Mouse (Mus musculus) liver, embryonic 14.5 days (tissue): ENCODE data around the gene Inpp5k. TPM values are rescaled to one million over a fixed set of nuclear protein-coding genes. Genes with fewer than 3 reads are reported as not detected.

Experiments
- ATAC-seq: fragments of 200-750 bp; cut with Nextera tagmentation; 2 replicates; pipeline ENCODE4 v1.8.0; 2017; ENCODE audit warnings: moderate number of reproducible peaks, mild to moderate bottlenecking, moderate library complexity; ENCODE audit not compliant: insufficient read depth
- DNase-seq, 3 experiments: peaks; one replicate each; pipeline ENCODE4 v3.0.0-alpha.2; 2012 to 2013; ENCODE audit warnings: low read depth in 3 of 3, low spot score in 3 of 3
- H3K27ac ChIP-seq: fragments of 300-500 bp; sonication (generic); 2 replicates; pipeline ENCODE4 v1.5.1; 2014; ENCODE audit warnings: moderate library complexity, mild to moderate bottlenecking, control low read depth, inconsistent platforms
- H3K27me3 ChIP-seq: fragments of 300-500 bp; sonication (generic); 2 replicates; pipeline ENCODE4 v1.6.1; 2014; ENCODE audit warnings: mild to moderate bottlenecking, low read length, moderate library complexity; ENCODE audit not compliant: control insufficient read depth, insufficient read depth
- H3K36me3 ChIP-seq: fragments of 300-500 bp; sonication (generic); replicated peaks from 2 replicates; pipeline ENCODE4 v1.6.1; 2014; ENCODE audit warnings: low read depth; ENCODE audit not compliant: control insufficient read depth, insufficient read depth
- H3K4me1 ChIP-seq, 2 experiments: fragments of 200-500 bp in 1 of 2; fragments of 300-500 bp in 1 of 2; sonication (generic) in 1 of 2; replicated peaks; 2 replicates each; pipeline ENCODE4 v1.6.1; 2012 to 2014; ENCODE audit warnings: antibody characterized with exemption in 1 of 2, inconsistent platforms in 1 of 2, low read length in 1 of 2; ENCODE audit not compliant: control insufficient read depth in 2 of 2, insufficient read depth in 2 of 2
- H3K4me2 ChIP-seq: fragments of 300-500 bp; sonication (generic); 2 replicates; pipeline ENCODE4 v1.6.1; 2014; ENCODE audit warnings: low read depth, mild to moderate bottlenecking, control low read depth, moderate library complexity
- H3K4me3 ChIP-seq, 2 experiments: fragments of 200-500 bp in 1 of 2; fragments of 300-500 bp in 1 of 2; sonication (generic) in 1 of 2; 2 replicates each; pipeline ENCODE4 v1.5.1; 2012 to 2014; ENCODE audit warnings: low read depth in 2 of 2, low read length in 2 of 2, mild to moderate bottlenecking in 2 of 2, control low read depth in 1 of 2, inconsistent platforms in 1 of 2, moderate library complexity in 1 of 2; ENCODE audit not compliant: insufficient read depth in 1 of 2
- H3K9ac ChIP-seq: fragments of 300-500 bp; sonication (generic); replicated peaks from 2 replicates; pipeline ENCODE4 v1.6.1; 2014; ENCODE audit warnings: mild to moderate bottlenecking, control low read depth, moderate library complexity
- H3K9me3 ChIP-seq: fragments of 300-500 bp; sonication (generic); 2 replicates; pipeline ENCODE4 v1.6.1; 2016; ENCODE audit warnings: low read length, mixed read lengths; ENCODE audit not compliant: control insufficient read depth
- CTCF ChIP-seq: IDR thresholded peaks from 2 replicates; pipeline ENCODE4 v1.5.1; 2016; ENCODE audit warnings: antibody characterized with exemption, low read depth, control low read depth
- EP300 ChIP-seq: IDR thresholded peaks from 2 replicates; pipeline ENCODE4 v1.6.1; 2016; ENCODE audit warnings: antibody characterized with exemption, low read depth
- WGBS: fragments of 180-500 bp; shearing (Covaris S2); extraction: QIAGEN DNeasy Blood & Tissue Kit; methylation state at CpG from one replicate; pipeline ENCODE4 v1.1.7; 2014; ENCODE audit not compliant: insufficient replicate concordance; 5-methylcytosine and 5-hydroxymethylcytosine counted together
- polyA plus RNA-seq, 2 experiments: library from polyadenylated mRNA; depleted of rRNA in 1 of 2; stranded (reverse) in 1 of 2; unstranded in 1 of 2; fragments of >200 nt; fragmentation: Nextera tagmentation in 1 of 2; extraction: Ambion mirVana in 1 of 2; gene quantifications; 2 replicates each; pipeline versions ENCODE4 v1.2.1 to v1.2.3; 2012 to 2014

Gene Inpp5k
- polyA plus RNA-seq, 2 experiments, result 13.0 to 16.3 TPM

DNA sequence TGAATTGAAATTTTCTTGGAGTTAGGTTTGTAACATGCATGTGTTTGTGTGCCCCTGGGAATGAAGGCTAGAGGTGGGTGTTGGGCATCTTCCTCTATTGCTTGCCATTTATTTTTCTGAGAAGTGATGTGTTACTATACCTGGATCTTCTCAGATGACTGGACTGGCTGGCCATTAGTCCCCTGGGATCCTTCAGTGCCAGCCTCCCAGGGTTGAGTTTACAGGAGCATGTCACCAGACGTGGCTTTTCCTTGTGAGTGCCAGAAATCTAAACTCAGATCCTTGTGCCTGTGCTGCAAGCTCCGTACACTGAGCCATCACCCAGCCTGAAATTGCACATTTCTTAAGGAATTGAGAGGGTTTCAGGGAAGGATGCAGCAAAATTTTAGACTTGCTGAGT lies 54.2 kb downstream of the Inpp5k start:
- WGBS, result 83% methylated on average over 2 of the region's 2 CpGs
- Histone ChIP-seq H3K27ac (no peak overlapping the region), H3K4me1 (peaks cover 8 to 10% of the 10 kb centered on the region in 2 experiments), H3K36me3 (peaks cover 39% of the 10 kb centered on the region), H3K9me3 (no peaks in the 10 kb centered on the region), H3K9ac (no peak overlapping the region), H3K4me3 (no peak overlapping the region), H3K4me2 (no peak overlapping the region), H3K27me3 (no peaks in the 10 kb centered on the region)
- no peak for ATAC-seq
- no peak for DNase-seq
- TF ChIP-seq CTCF, result no peak
- TF ChIP-seq EP300, result no peak

- Histone ChIP-seq H3K4me2 (no peak overlapping the region; the same call in 1 of the 2 replicates), H3K9me3 (no peaks in the 10 kb centered on the region), H3K36me3 (peaks cover 43% of the 10 kb centered on the region), H3K27me3 (no peaks in the 10 kb centered on the region), H3K9ac (no peak overlapping the region), H3K4me3 (no peak overlapping the region), H3K4me1 (peaks cover 0 to 4% of the 10 kb centered on the region in 2 experiments; a peak in 1 of 4 replicates), H3K27ac (no peak overlapping the region)
- no peak for TF ChIP-seq CTCF
- no peak for TF ChIP-seq EP300
- 38% methylated on average over 2 of the region's 2 CpGs for WGBS
- no peak for DNase-seq
- no peak for ATAC-seq
Observed at GRCm38 (mm10) chr11:75687343-75687993, 56.7 kb downstream of the Inpp5k start.

GRCm38 (mm10) chr11:75688132-75688531 lies 57.3 kb downstream of the Inpp5k start:
- no peak overlapping the region for H3K27ac ChIP-seq
- H3K4me2 ChIP-seq, result no peak overlapping the region
- WGBS, result 80% methylated on average over 2 of the region's 2 CpGs
- peaks cover 0 to 4% of the 10 kb centered on the region in 2 experiments; a peak in 1 of 4 replicates for H3K4me1 ChIP-seq
- ATAC-seq, result no peak
- no peaks in the 10 kb centered on the region for H3K27me3 ChIP-seq
- no peak for TF ChIP-seq CTCF
- TF ChIP-seq EP300, result no peak
- DNase-seq, result no peak
- peaks cover 41% of the 10 kb centered on the region for H3K36me3 ChIP-seq
- H3K4me3 ChIP-seq, result no peak overlapping the region
- no peak overlapping the region for H3K9ac ChIP-seq
- no peaks in the 10 kb centered on the region for H3K9me3 ChIP-seq

- Histone ChIP-seq H3K9me3 (no peaks in the 10 kb centered on the region), H3K9ac (no peak overlapping the region), H3K27ac (no peak overlapping the region), H3K27me3 (no peaks in the 10 kb centered on the region), H3K4me1 (peaks cover 0 to 4% of the 10 kb centered on the region in 2 experiments; a peak in 1 of 4 replicates), H3K4me2 (no peak overlapping the region), H3K4me3 (no peak overlapping the region), H3K36me3 (peaks cover 42% of the 10 kb centered on the region)
- no peak for DNase-seq
- no peak for ATAC-seq
- no peak for TF ChIP-seq EP300
- whole genome bisulfite sequencing, result 81% methylated on average over 1 of the region's 1 CpGs
Observed at GRCm38 (mm10) chr11:75689977-75690376, 59.2 kb downstream of the Inpp5k start.

DNA sequence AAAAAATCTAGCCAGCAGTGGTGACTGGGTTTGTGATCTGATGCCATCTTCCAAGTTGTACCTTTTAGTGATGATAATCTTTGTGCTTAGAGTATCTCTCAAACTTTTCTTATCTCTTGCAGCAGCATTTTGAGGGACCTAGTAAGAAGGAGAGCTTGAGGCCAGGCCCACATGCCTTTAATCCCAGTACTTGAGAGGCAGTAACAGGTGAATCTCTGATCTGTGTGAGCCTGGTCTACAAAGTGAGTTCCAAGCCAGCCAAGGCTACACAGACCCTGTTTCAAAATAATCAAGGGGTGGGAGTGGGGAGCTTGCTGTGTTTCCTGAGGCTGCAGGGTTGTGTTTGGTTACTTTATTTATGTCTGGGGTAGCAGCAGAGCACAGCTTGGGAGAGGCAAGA lies 60.3 kb downstream of the Inpp5k start:
- Histone ChIP-seq H3K4me1 (peaks cover 0 to 4% of the 10 kb centered on the region in 2 experiments; a peak in 1 of 4 replicates), H3K27me3 (no peaks in the 10 kb centered on the region), H3K27ac (no peak overlapping the region), H3K9me3 (no peaks in the 10 kb centered on the region), H3K36me3 (peaks cover 47% of the 10 kb centered on the region), H3K9ac (no peak overlapping the region), H3K4me3 (no peak overlapping the region), H3K4me2 (no peak overlapping the region)
- no peak for DNase-seq
- no peak for TF ChIP-seq CTCF
- no peak for TF ChIP-seq EP300
- no peak for ATAC-seq
